Mouse (Mus musculus) lung, embryonic 16.5 days (tissue): ENCODE measurements at regions not wholly inside any gene's neighbourhood (a gene's known extent, or its start where the extent isn't known, plus 50 kb on each side); places are given as distances from the start of the nearest gene placed in this dataset.

Experiments used
- ATAC-seq: fragments of 200-750 bp; cut with Nextera tagmentation; 2 replicates; pipeline ENCODE4 v1.8.0; 2017; ENCODE audit warnings: low read depth, mild to moderate bottlenecking, moderate library complexity
- H3K27ac ChIP-seq: fragments of 300-500 bp; sonication (generic); 2 replicates; pipeline ENCODE4 v1.5.1; 2014; ENCODE audit warnings: mild to moderate bottlenecking, control low read depth, low read length
- H3K27me3 ChIP-seq: fragments of 300-500 bp; sonication (generic); 2 replicates; pipeline ENCODE4 v1.6.1; 2014; ENCODE audit warnings: low read depth, low read length, mixed read lengths; ENCODE audit not compliant: control insufficient read depth, insufficient read depth
- H3K36me3 ChIP-seq: fragments of 300-500 bp; sonication (generic); 2 replicates; pipeline ENCODE4 v1.6.1; 2014; ENCODE audit warnings: low read length; ENCODE audit not compliant: control insufficient read depth, insufficient read depth
- H3K4me1 ChIP-seq: fragments of 300-500 bp; sonication (generic); replicated peaks from 2 replicates; pipeline ENCODE4 v1.6.1; 2014; ENCODE audit warnings: low read length, mixed read lengths; ENCODE audit not compliant: control insufficient read depth, insufficient read depth
- H3K4me2 ChIP-seq: fragments of 300-500 bp; sonication (generic); 2 replicates; pipeline ENCODE4 v1.6.1; 2014; ENCODE audit warnings: low read depth, low read length, control low read depth
- H3K4me3 ChIP-seq: fragments of 300-500 bp; sonication (generic); 2 replicates; pipeline ENCODE4 v1.5.1; 2014; ENCODE audit warnings: mild to moderate bottlenecking, low read length, control low read depth
- H3K9ac ChIP-seq: fragments of 300-500 bp; sonication (generic); 2 replicates; pipeline ENCODE4 v1.6.1; 2014; ENCODE audit warnings: low read length, control low read depth
- H3K9me3 ChIP-seq: fragments of 300-500 bp; sonication (generic); 2 replicates; pipeline ENCODE4 v1.6.1; 2016; ENCODE audit warnings: low read length; ENCODE audit not compliant: control insufficient read depth
- WGBS: fragments of 180-500 bp; shearing (Covaris S2); extraction: QIAGEN DNeasy Blood & Tissue Kit; methylation state at CpG from one replicate; pipeline ENCODE4 v1.1.7; 2014; 5-methylcytosine and 5-hydroxymethylcytosine counted together

- ATAC-seq, result peak; percentile 83
- WGBS, result 27% methylated on average over 8 of the region's 8 CpGs
- H3K27me3 ChIP-seq, result no peaks in the 10 kb centered on the region
Measured at GRCm38 (mm10) chr17:64914302-64914701, 78.4 kb upstream of the 4930583I09Rik start.

GRCm38 (mm10) chr17:64908671-64909070, 72.8 kb upstream of the 4930583I09Rik start:
- H3K4me3 ChIP-seq, result no peak overlapping the region
- no peak overlapping the region for H3K27ac ChIP-seq
- WGBS, result 77% methylated on average over 1 of the region's 1 CpGs
- H3K9ac ChIP-seq, result no peak overlapping the region
- no peaks in the 10 kb centered on the region for H3K36me3 ChIP-seq
- H3K4me2 ChIP-seq, result no peak overlapping the region
- H3K4me1 ChIP-seq, result peaks cover 1% of the 10 kb centered on the region; the same call in 1 of the 2 replicates
- H3K9me3 ChIP-seq, result peaks cover 3% of the 10 kb centered on the region; the same call in 1 of the 2 replicates
- H3K27me3 ChIP-seq, result no peaks in the 10 kb centered on the region
- no peak for ATAC-seq

More at GRCm38 (mm10) chr17:64914302-64914701, 78.4 kb upstream of the 4930583I09Rik start:
- Histone ChIP-seq H3K9me3 (no peaks in the 10 kb centered on the region), H3K27ac (no peak overlapping the region), H3K4me3 (no peak overlapping the region), H3K36me3 (no peaks in the 10 kb centered on the region), H3K9ac (no peak overlapping the region), H3K4me1 (peaks cover 12% of the 10 kb centered on the region; the same call in 1 of the 2 replicates), H3K4me2 (no peak overlapping the region)

GRCm38 (mm10) chr17:64901721-64902623, 66.1 kb upstream of the 4930583I09Rik start:
- Histone ChIP-seq H3K36me3 (no peaks in the 10 kb centered on the region), H3K27me3 (no peaks in the 10 kb centered on the region), H3K4me3 (no peak overlapping the region), H3K4me1 (no peaks in the 10 kb centered on the region), H3K9ac (no peak overlapping the region), H3K4me2 (no peak overlapping the region), H3K9me3 (no peaks in the 10 kb centered on the region), H3K27ac (no peak overlapping the region)
- WGBS, result 57% methylated on average over 17 of the region's 17 CpGs
- ATAC-seq, result no peak

DNA sequence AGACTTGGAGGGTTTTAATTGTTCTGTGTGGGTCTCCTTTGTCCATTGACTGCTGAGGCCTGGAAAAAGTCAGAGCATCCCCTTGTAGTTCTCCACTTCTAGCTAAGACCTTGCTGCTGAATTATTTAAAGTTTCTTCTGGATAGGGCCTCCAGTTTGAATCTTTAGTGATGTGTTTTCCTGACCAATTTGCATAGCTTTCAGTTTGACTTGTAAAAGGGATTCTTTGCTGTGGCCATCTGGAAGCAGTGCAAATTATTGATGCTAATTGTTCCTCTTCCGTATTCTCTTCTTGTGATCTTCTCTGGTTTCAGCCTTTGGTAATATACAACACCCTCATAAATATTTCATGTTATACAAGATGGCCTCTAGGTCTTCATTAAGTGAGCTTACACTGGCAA, 61.6 kb upstream of the 4930583I09Rik start:
- Histone ChIP-seq H3K4me2 (no peak overlapping the region), H3K9me3 (no peaks in the 10 kb centered on the region), H3K9ac (no peak overlapping the region), H3K4me3 (no peak overlapping the region), H3K4me1 (no peaks in the 10 kb centered on the region), H3K27me3 (no peaks in the 10 kb centered on the region), H3K36me3 (no peaks in the 10 kb centered on the region), H3K27ac (no peak overlapping the region)
- WGBS, result 83% methylated on average over 1 of the region's 1 CpGs
- no peak for ATAC-seq

DNA sequence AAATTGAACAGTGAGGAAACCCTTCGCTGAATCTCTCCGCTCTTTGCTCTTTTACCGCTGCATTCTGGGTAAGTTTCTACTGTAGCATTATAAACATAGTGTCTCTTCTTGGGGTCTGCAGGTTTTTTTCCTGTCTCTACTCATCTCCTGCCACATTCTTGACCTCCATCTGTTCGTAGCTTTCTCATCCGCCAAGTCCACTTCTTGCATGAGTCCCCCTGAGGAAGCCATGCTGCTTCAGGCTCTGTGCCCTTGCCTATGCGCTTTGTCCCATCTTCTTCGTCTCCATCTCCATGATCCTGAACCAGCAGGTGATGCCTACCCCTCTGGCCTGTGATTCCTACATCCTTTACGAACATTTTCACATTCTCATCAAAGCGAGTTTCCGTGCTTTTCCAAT, 60.0 kb upstream of the 4930583I09Rik start:
- Histone ChIP-seq H3K36me3 (no peaks in the 10 kb centered on the region), H3K27ac (no peak overlapping the region), H3K27me3 (no peaks in the 10 kb centered on the region), H3K4me2 (no peak overlapping the region), H3K9ac (no peak overlapping the region), H3K4me3 (no peak overlapping the region), H3K4me1 (no peaks in the 10 kb centered on the region), H3K9me3 (no peaks in the 10 kb centered on the region)
- WGBS, result 93% methylated on average over 10 of the region's 10 CpGs
- ATAC-seq, result no peak

- Histone ChIP-seq H3K36me3 (no peaks in the 10 kb centered on the region), H3K9me3 (no peaks in the 10 kb centered on the region), H3K27ac (no peak overlapping the region), H3K4me2 (no peak overlapping the region), H3K4me1 (no peaks in the 10 kb centered on the region), H3K9ac (no peak overlapping the region), H3K4me3 (no peak overlapping the region), H3K27me3 (no peaks in the 10 kb centered on the region)
- WGBS, result 71% methylated on average over 10 of the region's 10 CpGs
- ATAC-seq, result no peak
Measured at GRCm38 (mm10) chr17:64895466-64895865, 59.6 kb upstream of the 4930583I09Rik start.

GRCm38 (mm10) chr17:64893182-64893902, 57.5 kb upstream of the 4930583I09Rik start:
- Histone ChIP-seq H3K27ac (no peak overlapping the region), H3K36me3 (no peaks in the 10 kb centered on the region), H3K9ac (no peak overlapping the region), H3K9me3 (no peaks in the 10 kb centered on the region), H3K4me1 (no peaks in the 10 kb centered on the region), H3K4me3 (no peak overlapping the region), H3K27me3 (no peaks in the 10 kb centered on the region), H3K4me2 (no peak overlapping the region)
- WGBS, result 75% methylated on average over 7 of the region's 7 CpGs
- ATAC-seq, result no peak
